Mouse (Mus musculus): Measurements from ENCODE around the gene Pacrg.

- TF ChIP-seq EP300 (IDR thresholded peaks at IDR 0.05; ENCODE audit: low read depth) (no peak), CTCF (IDR thresholded peaks at IDR 0.05; ENCODE audit: low read depth) (no peak)
Observed at GRCm38 (mm10) chr17:10734733-10735132, 105.4 kb downstream of the Pacrg start.
